Mouse (Mus musculus): ENCODE measurements at regions not wholly inside any gene's neighbourhood (a gene's known extent, or its start where the extent isn't known, plus 50 kb on each side); places are given as distances from the start of the nearest gene placed in this dataset.

GRCm38 (mm10) chr4:106202554-106202953 lies 113.5 kb upstream of the Usp24 start:
- no peak for ATAC-seq (ENCODE audit: insufficient number of reproducible peaks, low FRiP score, low TSS enrichment)

- no peak for ATAC-seq (ENCODE audit: insufficient number of reproducible peaks, low FRiP score, low TSS enrichment)
These were observed 110.8 kb upstream of the Usp24 start for GRCm38 (mm10) chr4:106205200-106205599.

- no peak for ATAC-seq (ENCODE audit: insufficient number of reproducible peaks, low FRiP score, low TSS enrichment)
These were observed 110.0 kb upstream of the Usp24 start for GRCm38 (mm10) chr4:106206023-106206422.

- ATAC-seq (ENCODE audit: insufficient number of reproducible peaks, low FRiP score, low TSS enrichment), result no peak
These were observed 106.5 kb upstream of the Usp24 start for GRCm38 (mm10) chr4:106209465-106209864.

GRCm38 (mm10) chr4:106209975-106210374 lies 106.0 kb upstream of the Usp24 start:
- no peak for ATAC-seq (ENCODE audit: insufficient number of reproducible peaks, low FRiP score, low TSS enrichment)

GRCm38 (mm10) chr4:106214170-106214569 lies 101.8 kb upstream of the Usp24 start:
- no peak for ATAC-seq (ENCODE audit: insufficient number of reproducible peaks, low FRiP score, low TSS enrichment)

- ATAC-seq (ENCODE audit: insufficient number of reproducible peaks, low FRiP score, low TSS enrichment), result no peak
These were observed 95.4 kb upstream of the Usp24 start for GRCm38 (mm10) chr4:106220621-106221020.

- no peak for ATAC-seq (ENCODE audit: insufficient number of reproducible peaks, low FRiP score, low TSS enrichment)
These were observed 90.7 kb upstream of the Usp24 start for GRCm38 (mm10) chr4:106225184-106225862.

- ATAC-seq (ENCODE audit: insufficient number of reproducible peaks, low FRiP score, low TSS enrichment), result no peak
These were observed 88.6 kb upstream of the Usp24 start for GRCm38 (mm10) chr4:106227428-106227827.

GRCm38 (mm10) chr4:106228534-106228933 lies 87.5 kb upstream of the Usp24 start:
- peak; percentile 61 for ATAC-seq (ENCODE audit: insufficient number of reproducible peaks, low FRiP score, low TSS enrichment)

- no peak for ATAC-seq (ENCODE audit: insufficient number of reproducible peaks, low FRiP score, low TSS enrichment)
These were observed 86.5 kb upstream of the Usp24 start for GRCm38 (mm10) chr4:106229526-106229925.

- ATAC-seq (ENCODE audit: insufficient number of reproducible peaks, low FRiP score, low TSS enrichment), result peak; percentile 62; the same call in 1 of the 2 replicates
These were observed 83.5 kb upstream of the Usp24 start for GRCm38 (mm10) chr4:106232499-106232970.

GRCm38 (mm10) chr4:106244384-106244819 lies 71.6 kb upstream of the Usp24 start:
- no peak for ATAC-seq (ENCODE audit: insufficient number of reproducible peaks, low FRiP score, low TSS enrichment)

- no peak for ATAC-seq (ENCODE audit: insufficient number of reproducible peaks, low FRiP score, low TSS enrichment)
These were observed 71.0 kb upstream of the Usp24 start for GRCm38 (mm10) chr4:106244826-106245510.

GRCm38 (mm10) chr4:106246695-106247094 lies 69.3 kb upstream of the Usp24 start:
- ATAC-seq (ENCODE audit: insufficient number of reproducible peaks, low FRiP score, low TSS enrichment), result no peak

GRCm38 (mm10) chr4:106247398-106247797 lies 68.6 kb upstream of the Usp24 start:
- no peak for ATAC-seq (ENCODE audit: insufficient number of reproducible peaks, low FRiP score, low TSS enrichment)

- ATAC-seq (ENCODE audit: insufficient number of reproducible peaks, low FRiP score, low TSS enrichment), result no peak
These were observed 67.7 kb upstream of the Usp24 start for GRCm38 (mm10) chr4:106248272-106248671.

- ATAC-seq (ENCODE audit: insufficient number of reproducible peaks, low FRiP score, low TSS enrichment), result no peak
These were observed 66.8 kb upstream of the Usp24 start for GRCm38 (mm10) chr4:106249028-106249782.

GRCm38 (mm10) chr4:106250048-106250447 lies 66.0 kb upstream of the Usp24 start:
- ATAC-seq (ENCODE audit: insufficient number of reproducible peaks, low FRiP score, low TSS enrichment), result no peak

GRCm38 (mm10) chr4:106251430-106251829 lies 64.6 kb upstream of the Usp24 start:
- ATAC-seq (ENCODE audit: insufficient number of reproducible peaks, low FRiP score, low TSS enrichment), result no peak

- ATAC-seq (ENCODE audit: insufficient number of reproducible peaks, low FRiP score, low TSS enrichment), result no peak
These were observed 63.1 kb upstream of the Usp24 start for GRCm38 (mm10) chr4:106252946-106253345.

Measured in cerebellum, adult (tissue).